Mouse (Mus musculus) cortical plate, adult 2 months (tissue): ENCODE data around the gene Ces1c. TPM values are rescaled to one million over a fixed set of nuclear protein-coding genes. Genes with fewer than 3 reads are reported as not detected.

Experiments
- H3K27ac ChIP-seq: fragments of 200-500 bp; 2 replicates; pipeline ENCODE4 v1.5.1; 2012; ENCODE audit warnings: low read length, control low read depth, inconsistent platforms; ENCODE audit not compliant: insufficient read depth
- H3K4me1 ChIP-seq: fragments of 200-500 bp; 2 replicates; pipeline ENCODE4 v1.6.1; 2011; ENCODE audit warnings: low read length; ENCODE audit not compliant: control insufficient read depth, insufficient read depth
- H3K4me3 ChIP-seq: fragments of 200-500 bp; 2 replicates; pipeline ENCODE4 v1.5.1; 2011; ENCODE audit warnings: mild to moderate bottlenecking, low read length, control low read depth; ENCODE audit not compliant: insufficient read depth
- CTCF ChIP-seq: fragments of 200-500 bp; IDR thresholded peaks from 2 replicates; pipeline ENCODE4 v1.5.1; 2011; ENCODE audit warnings: mild to moderate bottlenecking, control low read depth, low read length; ENCODE audit not compliant: insufficient read depth; ENCODE audit errors: extremely low read depth
- POLR2A ChIP-seq: fragments of 200-500 bp; IDR thresholded peaks from 2 replicates; pipeline ENCODE4 v1.6.1; 2011; ENCODE audit warnings: mild to moderate bottlenecking, low read length, control low read depth; ENCODE audit not compliant: insufficient read depth; ENCODE audit errors: extremely low read depth
- polyA plus RNA-seq: library from polyadenylated mRNA; depleted of rRNA; stranded (reverse); fragments of >200 nt; gene quantifications from 2 replicates; pipeline ENCODE4 v1.2.3, GENCODE M21; 2012

Gene Ces1c
- polyA plus RNA-seq, 1 experiment = not detected

- Histone ChIP-seq H3K4me3 (no peak overlapping the region), H3K27ac (no peak overlapping the region), H3K4me1 (no peaks in the 10 kb centered on the region)
- TF ChIP-seq CTCF = no peak
- TF ChIP-seq POLR2A = no peak
Measured at GRCm38 (mm10) chr8:93132196-93132595, 1.1 kb upstream of the Ces1c start.

DNA sequence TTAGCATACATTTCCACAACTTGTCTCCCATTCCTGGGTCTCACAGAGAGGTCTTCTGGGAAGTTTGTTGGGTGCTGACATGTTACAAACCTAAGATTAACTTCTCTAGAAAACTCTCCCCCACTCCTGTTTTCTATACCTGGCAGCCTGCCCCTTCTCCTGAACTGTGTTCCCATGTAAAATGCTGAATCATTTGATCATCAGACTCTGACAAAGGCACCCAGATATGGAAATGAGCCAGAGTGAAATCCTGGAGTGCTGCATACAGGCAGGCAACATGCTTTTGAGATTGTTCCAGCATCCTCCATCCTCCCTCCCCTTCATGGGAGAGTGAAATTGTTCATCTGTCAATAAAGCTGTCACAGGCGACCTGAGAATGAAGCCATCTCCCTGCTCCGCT is 4.6 kb downstream of the Ces1c start:
- Histone ChIP-seq H3K27ac (no peak overlapping the region), H3K4me3 (no peak overlapping the region), H3K4me1 (no peaks in the 10 kb centered on the region)
- TF ChIP-seq POLR2A (no peak), CTCF (no peak)

GRCm38 (mm10) chr8:93122005-93122404 is 9.1 kb downstream of the Ces1c start:
- TF ChIP-seq CTCF (no peak), POLR2A (no peak)
- Histone ChIP-seq H3K4me1 (no peaks in the 10 kb centered on the region), H3K27ac (no peak overlapping the region), H3K4me3 (no peak overlapping the region)

GRCm38 (mm10) chr8:93095376-93095775 is 35.7 kb downstream of the Ces1c start:
- Histone ChIP-seq H3K27ac (no peak overlapping the region), H3K4me1 (no peaks in the 10 kb centered on the region), H3K4me3 (no peak overlapping the region)
- TF ChIP-seq CTCF (peak; percentile 54), POLR2A (no peak)

- H3K27ac ChIP-seq = no peak overlapping the region
- TF ChIP-seq CTCF (no peak), POLR2A (no peak)
Measured at GRCm38 (mm10) chr8:93091324-93091723, 39.8 kb downstream of the Ces1c start.

GRCm38 (mm10) chr8:93088686-93089122 is 42.4 kb downstream of the Ces1c start:
- TF ChIP-seq CTCF (no peak), POLR2A (no peak)

More at GRCm38 (mm10) chr8:93091324-93091723, 39.8 kb downstream of the Ces1c start:
- Histone ChIP-seq H3K4me1 (no peaks in the 10 kb centered on the region), H3K4me3 (no peak overlapping the region)

GRCm38 (mm10) chr8:93088193-93088592 is 42.9 kb downstream of the Ces1c start:
- H3K27ac ChIP-seq = no peak overlapping the region
- H3K4me1 ChIP-seq = no peaks in the 10 kb centered on the region
- TF ChIP-seq CTCF = no peak
- TF ChIP-seq POLR2A = no peak
- H3K4me3 ChIP-seq = no peak overlapping the region

More at GRCm38 (mm10) chr8:93088686-93089122, 42.4 kb downstream of the Ces1c start:
- no peaks in the 10 kb centered on the region for H3K4me1 ChIP-seq
- H3K4me3 ChIP-seq = no peak overlapping the region
- no peak overlapping the region for H3K27ac ChIP-seq

GRCm38 (mm10) chr8:93079887-93080286 is 51.2 kb downstream of the Ces1c start, which contains the start of gene Ces1b:
Gene Ces1b, minus strand, starts transcription at chr8:93080017.
- no peak within 1 kb of the TSS for H3K27ac ChIP-seq
- H3K4me3 ChIP-seq = no peak within 1 kb of the TSS
- no peak for TF ChIP-seq CTCF
- TF ChIP-seq POLR2A = no peak
- H3K4me1 ChIP-seq = no peaks in the 10 kb centered on the region

DNA sequence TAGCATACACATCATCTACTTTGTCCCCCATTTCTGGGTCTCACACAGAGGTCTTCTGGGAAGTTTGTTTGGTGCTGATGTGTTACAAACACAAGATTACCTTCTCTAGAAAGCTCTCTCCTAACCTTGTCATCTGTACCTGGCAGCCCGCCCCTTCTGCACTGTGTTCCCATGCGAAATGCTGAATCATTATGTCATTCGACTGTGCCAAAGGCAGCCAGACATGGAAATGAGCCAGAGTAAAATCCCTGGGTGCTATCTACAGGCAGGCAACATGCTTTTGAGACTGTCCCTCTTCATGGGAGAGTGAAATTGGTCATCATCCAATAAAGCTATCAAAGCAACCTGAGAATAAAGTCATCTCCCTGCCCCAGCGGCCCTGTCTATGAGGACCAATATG is 55.8 kb downstream of the Ces1c start:
- H3K27ac ChIP-seq = no peak overlapping the region
- H3K4me3 ChIP-seq = no peak overlapping the region
- H3K4me1 ChIP-seq = no peaks in the 10 kb centered on the region
- no peak for TF ChIP-seq CTCF

- TF ChIP-seq CTCF (no peak), POLR2A (no peak)
- H3K4me1 ChIP-seq = no peaks in the 10 kb centered on the region
- no peak overlapping the region for H3K4me3 ChIP-seq
- H3K27ac ChIP-seq = no peak overlapping the region
Measured at GRCm38 (mm10) chr8:93063416-93064117, 67.5 kb downstream of the Ces1c start.
